ENCODE assay signal across 7 mouse cellular contexts in genomic region chr3:87562370-87562769, GRCm38 (mm10). TPM values are rescaled to one million over a fixed set of nuclear protein-coding genes. Genes with fewer than 3 reads are reported as not detected.
DNase-seq lines count a peak whose midpoint lies in the region; ATAC-seq and TF ChIP-seq lines count a peak whose summit lies in the region.

No protein-coding gene starts in this region.

- H3K4me1 ChIP-seq in G1E (ENCODE audit: insufficient read depth, low read depth, low read length): no peaks in the 10 kb centered on the region; the same call in 1 of the 2 replicates

- no peaks in the 10 kb centered on the region for H3K36me3 ChIP-seq in G1E (replicated peaks)

- DNase-seq in G1E (ENCODE audit: low spot score): peak; percentile 43
- DNase-seq in adrenal gland, adult 8-10 months: peak; percentile 60
- DNase-seq in embryo, embryonic 11 days: peak; percentile 86
- peak; percentile 88 to 94 for DNase-seq in heart, postnatal 10 days
- peak; percentile 91 for DNase-seq in layer of hippocampus, postnatal 14 days (ENCODE audit: low spot score in 2 of 2)
- peak; percentile 72 to 84 for DNase-seq in spleen, postnatal 10 days (ENCODE audit: low spot score in 2 of 2)

- intact Hi-C loops in heart, postnatal 10 days (cut with DNase I): loop anchor here (1.0 to 10.0 kb wide), 5 partner anchors 54 to 528 kb away; no protein-coding TSS in a partner anchor

- H3K4me3 ChIP-seq in G1E (ENCODE audit: low read depth, low read length): no peak overlapping the region

- no peak; the same call in 1 of the 2 replicates for ATAC-seq in G1E (ENCODE audit: extremely low read depth, insufficient number of reproducible peaks, low FRiP score, poor library complexity, severe bottlenecking)
- peak; percentile 60 for ATAC-seq in megakaryocyte, adult 5-6 weeks (ENCODE audit: poor library complexity, severe bottlenecking)

- H3K9me3 ChIP-seq in G1E (replicated peaks): no peaks in the 10 kb centered on the region

- H3K27me3 ChIP-seq in G1E (ENCODE audit: insufficient read depth, low read length): peaks cover 14% of the 10 kb centered on the region

- peak; percentile 94 for TF ChIP-seq CTCF in G1E (IDR thresholded peaks at IDR 0.05; ENCODE audit: low read depth, low read length)

RNA-seq across cellular contexts. Expression of gene Etv3, which starts 37.2 kb away (rescaled TPM):
- total RNA-seq in G1E (2014; fragmentation: Nextera tagmentation): 12.2 and 13.6 TPM in 2 replicates
- total RNA-seq in G1E (2017): 12.4 and 16.6 TPM in 2 replicates
- 12.6 and 15.7 TPM in 2 replicates for polyA plus RNA-seq in G1E (2012)
- 10 to 100 TPM; 19.4 to 24.6 (median 22.4) TPM for total RNA-seq in adrenal gland, adult 8-10 months (2022)
- 10 to 100 TPM; 17.1 to 18.3 TPM for total RNA-seq in heart, postnatal 10 days (2021)
- 10 to 100 TPM; 18.0 to 18.2 TPM for total RNA-seq in layer of hippocampus, postnatal 14 days (2021)
- 12.9 and 13.8 TPM in 2 replicates for total RNA-seq in megakaryocyte, adult 5-6 weeks (2015)
- 14.6 and 16.7 TPM in 2 replicates for total RNA-seq in megakaryocyte, adult 5-6 weeks (2017)

RNA-seq across cellular contexts. Expression of gene Arhgef11, which starts 55.0 kb away (rescaled TPM):
- total RNA-seq in G1E (2014; fragmentation: Nextera tagmentation) (11.4 and 14.4 TPM in 2 replicates), G1E (2017) (9.4 and 14.5 TPM in 2 replicates)
- 3.2 and 5.1 TPM in 2 replicates for polyA plus RNA-seq in G1E (2012)
- 10 to 100 TPM; 40.5 to 53.1 (median 47.2) TPM for total RNA-seq in adrenal gland, adult 8-10 months (2022)
- total RNA-seq in heart, postnatal 10 days (2021): 10 to 100 TPM; 23.0 to 23.1 TPM
- 10 to 100 TPM; 57.2 to 60.8 TPM for total RNA-seq in layer of hippocampus, postnatal 14 days (2021)
- 18.9 and 20.3 TPM in 2 replicates for total RNA-seq in megakaryocyte, adult 5-6 weeks (2015)
- total RNA-seq in megakaryocyte, adult 5-6 weeks (2017): 14.1 and 19.8 TPM in 2 replicates
